Mouse (Mus musculus): Measurements from ENCODE around the gene Gabbr2.

GRCm38 (mm10) chr4:46675272-46675785 lies 316.3 kb downstream of the Gabbr2 start:
- TF ChIP-seq CTCF (IDR thresholded peaks at IDR 0.05; ENCODE audit: borderline replicate concordance, insufficient read depth, low read depth, low read length), result no peak
- TF ChIP-seq POLR2A (IDR thresholded peaks at IDR 0.05; ENCODE audit: borderline replicate concordance, insufficient read depth, low read length), result no peak

All from cerebellum, adult 2 months (tissue).